Mouse (Mus musculus) heart, adult 2 months (tissue): Measurements from ENCODE around the gene Sorl1.

Source experiments
- CTCF ChIP-seq: fragments of 200-600 bp; IDR thresholded peaks from 2 replicates; pipeline ENCODE4 v1.8.1; 2022; ENCODE audit warnings: antibody characterized with exemption, mild to moderate bottlenecking, moderate library complexity
- POLR2A ChIP-seq: fragments of 200-500 bp; IDR thresholded peaks from 2 replicates; pipeline ENCODE4 v1.6.1; 2011; ENCODE audit warnings: mild to moderate bottlenecking, low read depth, low read length, control low read depth; ENCODE audit not compliant: insufficient read depth

- TF ChIP-seq POLR2A = no peak
- TF ChIP-seq CTCF = no peak
Measured at GRCm38 (mm10) chr9:42035213-42035765, 88.8 kb downstream of the Sorl1 start.
